Mouse (Mus musculus) layer of hippocampus, adult 11-12 months (tissue): ENCODE data around the gene Olfr31.

Experiments used
- DNase-seq: peaks from one replicate; pipeline ENCODE4 v3.0.0; 2022; ENCODE audit warnings: low spot score

Gene Olfr31

GRCm38 (mm10) chr14:14354511-14355359, 32.1 kb downstream of the Olfr31 start:
- no peak for DNase-seq

- no peak for DNase-seq
These were observed 32.7 kb downstream of the Olfr31 start for GRCm38 (mm10) chr14:14355360-14355646.
